Comparison of ENCODE assay signal across 26 mouse cellular contexts in the genomic region with DNA sequence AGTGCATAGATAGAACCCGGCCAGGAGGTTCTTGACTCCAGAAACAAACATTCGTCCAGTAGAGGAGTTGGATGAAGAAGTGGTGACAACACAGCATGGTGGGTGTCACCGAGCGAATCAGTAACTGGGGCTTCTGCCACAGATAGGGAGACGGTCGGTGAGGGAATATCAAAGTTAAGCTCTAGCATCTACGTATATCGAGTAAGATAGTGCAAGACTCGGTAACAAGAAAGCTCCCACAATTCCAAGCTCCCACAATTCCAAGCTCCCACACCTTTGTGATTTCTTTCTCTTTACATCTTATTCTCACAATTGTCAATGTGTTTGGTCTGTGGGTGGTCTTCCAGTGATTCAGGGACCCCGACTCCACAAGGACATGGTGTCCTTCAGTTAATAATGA.
DNase-seq lines count a peak whose midpoint lies in the region; ATAC-seq and TF ChIP-seq lines count a peak whose summit lies in the region.
"Had no signal": no experiment of that assay in that cellular context is flagged by ENCODE, and none has a peak within 500 bp of the region (broad histone marks: within the 10 kb centered on the region; RNA-seq: fewer than 3 reads in every experiment).

No protein-coding gene starts in this region.

- H3K27me3 ChIP-seq in forebrain, embryonic 11.5 days (ENCODE audit: control insufficient read depth, insufficient read depth, low read length): no peaks in the 10 kb centered on the region
- H3K27me3 ChIP-seq in forebrain, embryonic 10.5 days (ENCODE audit: poor library complexity, severe bottlenecking): no peaks in the 10 kb centered on the region
- H3K27me3 ChIP-seq in liver, embryonic 11.5 days (replicated peaks; ENCODE audit: control insufficient read depth, insufficient read depth, low read length): peaks cover 3% of the 10 kb centered on the region; the same call in 1 of the 2 replicates
- H3K27me3 ChIP-seq in liver, postnatal 0 days (ENCODE audit: insufficient read depth, low read length): no peaks in the 10 kb centered on the region
- no peaks in the 10 kb centered on the region for H3K27me3 ChIP-seq in liver, embryonic 15.5 days
- H3K27me3 ChIP-seq: CH12.LX; forebrain, embryonic 13.5 days; heart, embryonic 13.5 days; hindbrain, embryonic 13.5 days had no signal

- H3K4me2 ChIP-seq in forebrain, embryonic 11.5 days (ENCODE audit: low read depth, low read length, severe bottlenecking): no peak overlapping the region
- H3K4me2 ChIP-seq in liver, embryonic 11.5 days: 0 out of 2 replicates have a peak overlapping the region, but pooled peaks have one; percentile 11
- H3K4me2 ChIP-seq in liver, postnatal 0 days (ENCODE audit: low read depth, low read length): no peak overlapping the region
- peak overlapping the region; percentile 29; the same call in 1 of the 2 replicates for H3K4me2 ChIP-seq in liver, embryonic 15.5 days
- H3K4me2 ChIP-seq: forebrain, embryonic 13.5 days; heart, embryonic 13.5 days; hindbrain, embryonic 13.5 days had no signal

- no peak overlapping the region for H3K9ac ChIP-seq in forebrain, embryonic 11.5 days (ENCODE audit: low read length)
- H3K9ac ChIP-seq in liver, embryonic 11.5 days (ENCODE audit: low read depth, low read length): no peak overlapping the region
- no peak overlapping the region for H3K9ac ChIP-seq in liver, postnatal 0 days (replicated peaks)
- H3K9ac ChIP-seq in liver, embryonic 15.5 days: no peak overlapping the region
- H3K9ac ChIP-seq: forebrain, embryonic 13.5 days; heart, embryonic 13.5 days; hindbrain, embryonic 13.5 days had no signal

- H3K36me3 ChIP-seq in forebrain, embryonic 11.5 days (ENCODE audit: control insufficient read depth, insufficient read depth, low read length): no peaks in the 10 kb centered on the region
- H3K36me3 ChIP-seq in forebrain, embryonic 10.5 days (replicated peaks): no peaks in the 10 kb centered on the region
- H3K36me3 ChIP-seq in liver, embryonic 11.5 days (ENCODE audit: control insufficient read depth, insufficient read depth, low read length): no peaks in the 10 kb centered on the region
- no peaks in the 10 kb centered on the region for H3K36me3 ChIP-seq in liver, postnatal 0 days (replicated peaks; ENCODE audit: insufficient read depth, low read length)
- no peaks in the 10 kb centered on the region for H3K36me3 ChIP-seq in liver, embryonic 15.5 days (replicated peaks)
- H3K36me3 ChIP-seq: G1E; heart, embryonic 13.5 days; hindbrain, embryonic 10.5 days; hindbrain, embryonic 13.5 days had no signal

- no peaks in the 10 kb centered on the region for H3K4me1 ChIP-seq in forebrain, embryonic 11.5 days (replicated peaks; ENCODE audit: control insufficient read depth, insufficient read depth, low read length)
- H3K4me1 ChIP-seq in forebrain, embryonic 10.5 days: peaks cover 6% of the 10 kb centered on the region; the same call in 1 of the 2 replicates
- peaks cover 24% of the 10 kb centered on the region; the same call in 1 of the 2 replicates for H3K4me1 ChIP-seq in liver, embryonic 11.5 days (replicated peaks; ENCODE audit: control insufficient read depth, insufficient read depth, low read length)
- H3K4me1 ChIP-seq in liver, postnatal 0 days (ENCODE audit: insufficient read depth): peaks cover 16% of the 10 kb centered on the region
- peaks cover 25% of the 10 kb centered on the region for H3K4me1 ChIP-seq in liver, embryonic 15.5 days (replicated peaks)
- H3K4me1 ChIP-seq: forebrain, embryonic 13.5 days had no signal

- intact Hi-C loops in gastrocnemius, adult 2 months (cut with DNase I): no loop called here

- no peak for TF ChIP-seq CTCF in liver, postnatal 0 days (IDR thresholded peaks at IDR 0.05; ENCODE audit: low read depth)
- no peak for TF ChIP-seq CTCF in gastrocnemius, adult 2 months (IDR thresholded peaks at IDR 0.05)

- 97% methylated on average over 10 of the region's 10 CpGs for whole genome bisulfite sequencing in forebrain, embryonic 11.5 days
- WGBS in forebrain, embryonic 10.5 days: 96% methylated on average over 10 of the region's 10 CpGs
- 89% methylated on average over 10 of the region's 10 CpGs for WGBS in liver, embryonic 11.5 days
- WGBS in liver, postnatal 0 days (ENCODE audit: insufficient replicate concordance): 79% methylated on average over 10 of the region's 10 CpGs
- 70% methylated on average over 10 of the region's 10 CpGs for WGBS in liver, embryonic 15.5 days (ENCODE audit: insufficient replicate concordance)

- DNase-seq in forebrain, embryonic 11.5 days (ENCODE audit: low spot score): peak; percentile 16
- no peak for DNase-seq in forebrain, embryonic 10.5 days (ENCODE audit: extremely low spot score, low spot score)
- DNase-seq in liver, embryonic 11.5 days (ENCODE audit: low spot score): no peak
- no peak for DNase-seq in liver, postnatal 0 days
- DNase-seq in gastrocnemius, adult 2 months: no peak
- no peak for DNase-seq in kidney, adult 11 months
- DNase-seq: adrenal gland, adult 8-10 months; adrenal gland, postnatal 25 days; cerebellum, adult 11-12 months; cerebellum, adult 8-10 months; gastrocnemius, postnatal 14 days; heart, adult 18-20 months; heart, postnatal 14 days had no signal

- no peak overlapping the region for H3K4me3 ChIP-seq in forebrain, embryonic 11.5 days (ENCODE audit: low read depth, low read length)
- H3K4me3 ChIP-seq in forebrain, embryonic 10.5 days: no peak overlapping the region
- H3K4me3 ChIP-seq in liver, embryonic 11.5 days (ENCODE audit: low read depth, low read length): no peak overlapping the region
- H3K4me3 ChIP-seq in liver, postnatal 0 days (ENCODE audit: low read depth, low read length): no peak overlapping the region
- H3K4me3 ChIP-seq in liver, embryonic 15.5 days (replicated peaks): no peak overlapping the region
- no peak overlapping the region for H3K4me3 ChIP-seq in gastrocnemius, adult 2 months
- H3K4me3 ChIP-seq: forebrain, embryonic 13.5 days; heart, embryonic 13.5 days; hindbrain, embryonic 10.5 days; hindbrain, embryonic 13.5 days had no signal

- no peak overlapping the region for H3K27ac ChIP-seq in forebrain, embryonic 11.5 days (ENCODE audit: low read depth, low read length)
- no peak overlapping the region for H3K27ac ChIP-seq in forebrain, embryonic 10.5 days
- no peak overlapping the region for H3K27ac ChIP-seq in liver, embryonic 11.5 days (ENCODE audit: low read depth, low read length)
- H3K27ac ChIP-seq in liver, postnatal 0 days (ENCODE audit: low read depth): no peak overlapping the region; the same call in 1 of the 2 replicates
- no peak overlapping the region for H3K27ac ChIP-seq in liver, embryonic 15.5 days (replicated peaks)
- H3K27ac ChIP-seq in gastrocnemius, adult 2 months: no peak overlapping the region
- H3K27ac ChIP-seq: forebrain, embryonic 13.5 days; heart, embryonic 13.5 days; hindbrain, embryonic 10.5 days; hindbrain, embryonic 13.5 days; hindbrain, postnatal 0 days had no signal

- no peaks in the 10 kb centered on the region for H3K9me3 ChIP-seq in forebrain, embryonic 11.5 days (ENCODE audit: control insufficient read depth, low read length)
- no peaks in the 10 kb centered on the region for H3K9me3 ChIP-seq in forebrain, embryonic 10.5 days
- H3K9me3 ChIP-seq in liver, embryonic 11.5 days (ENCODE audit: control insufficient read depth, low read length): no peaks in the 10 kb centered on the region
- H3K9me3 ChIP-seq in liver, postnatal 0 days (ENCODE audit: low read length): no peaks in the 10 kb centered on the region
- no peaks in the 10 kb centered on the region for H3K9me3 ChIP-seq in liver, embryonic 15.5 days (replicated peaks)
- H3K9me3 ChIP-seq: forebrain, embryonic 13.5 days; heart, embryonic 13.5 days; hindbrain, embryonic 10.5 days; hindbrain, embryonic 13.5 days had no signal

- no peak for ATAC-seq in forebrain, embryonic 11.5 days (replicated peaks; ENCODE audit: low FRiP score)
- no peak for ATAC-seq in liver, embryonic 11.5 days (replicated peaks; ENCODE audit: low FRiP score)
- no peak for ATAC-seq in liver, postnatal 0 days
- ATAC-seq in erythroblast, adult 5-6 weeks (replicated peaks; ENCODE audit: low FRiP score, poor library complexity, severe bottlenecking): 0 out of 2 replicates have a peak, but pooled peaks have one; percentile 32
- no peak for ATAC-seq in liver, embryonic 15.5 days (ENCODE audit: insufficient read depth)
- ATAC-seq: activated CD4-positive, CD25-positive, alpha-beta regulatory T cell, adult 4 months; forebrain, embryonic 13.5 days; forebrain, embryonic 16.5 days; hindbrain, postnatal 0 days; inflammation-experienced regulatory T-cells, adult 6 months; intestine, embryonic 16.5 days had no signal

- no peak for TF ChIP-seq EP300 in liver, postnatal 0 days (IDR thresholded peaks at IDR 0.05; ENCODE audit: low read depth)

Comparison
In these comparisons a context has a peak if more than half of its experiments do, and no peak if none do; other contexts are left out.
1. H3K4me2 ChIP-seq: peak in liver, embryonic 11.5 days (single experiment) and liver, embryonic 15.5 days (single experiment); none in forebrain, embryonic 11.5 days (single experiment) and liver, postnatal 0 days (single experiment).